Mouse (Mus musculus) embryonic facial prominence, embryonic 12.5 days (tissue): ENCODE data around the gene Arhgef7. TPM values are rescaled to one million over a fixed set of nuclear protein-coding genes. Genes with fewer than 3 reads are reported as not detected.

Experiments used
- ATAC-seq: fragments of 200-750 bp; cut with Nextera tagmentation; 2 replicates; pipeline ENCODE4 v1.8.0; 2017; ENCODE audit not compliant: insufficient number of reproducible peaks, insufficient read depth, low FRiP score, low TSS enrichment
- H3K27ac ChIP-seq: fragments of 300-500 bp; sonication (generic); 2 replicates; pipeline ENCODE4 v1.5.1; 2016; ENCODE audit warnings: mild to moderate bottlenecking
- H3K27me3 ChIP-seq: fragments of 300-500 bp; sonication (generic); 2 replicates; pipeline ENCODE4 v1.6.1; 2016; ENCODE audit warnings: mild to moderate bottlenecking, moderate library complexity
- H3K36me3 ChIP-seq: fragments of 300-500 bp; sonication (generic); 2 replicates; pipeline ENCODE4 v1.6.1; 2016; ENCODE audit warnings: mild to moderate bottlenecking
- H3K4me1 ChIP-seq: fragments of 300-500 bp; sonication (generic); 2 replicates; pipeline ENCODE4 v1.6.1; 2016
- H3K4me2 ChIP-seq: fragments of 300-500 bp; sonication (generic); replicated peaks from 2 replicates; pipeline ENCODE4 v1.6.1; 2016; ENCODE audit warnings: mild to moderate bottlenecking, moderate library complexity
- H3K4me3 ChIP-seq: fragments of 300-500 bp; sonication (generic); 2 replicates; pipeline ENCODE4 v1.5.1; 2016; ENCODE audit warnings: mild to moderate bottlenecking
- H3K9ac ChIP-seq: fragments of 300-500 bp; sonication (generic); 2 replicates; pipeline ENCODE4 v1.6.1; 2016; ENCODE audit warnings: mild to moderate bottlenecking, moderate library complexity
- H3K9me3 ChIP-seq: fragments of 300-500 bp; sonication (generic); 2 replicates; pipeline ENCODE4 v1.6.1; 2016; ENCODE audit warnings: mild to moderate bottlenecking, moderate library complexity
- WGBS: fragments of 180-500 bp; shearing (Covaris S2); methylation state at CpG from one replicate; pipeline ENCODE4 v1.1.7; 2016; 5-methylcytosine and 5-hydroxymethylcytosine counted together
- polyA plus RNA-seq: library from polyadenylated mRNA; unstranded; fragments of >200 nt; fragmentation: Nextera tagmentation; extraction: Ambion mirVana; gene quantifications from 2 replicates; pipeline ENCODE4 v1.2.1, GENCODE M21; 2016

Arhgef7 gene
- polyA plus RNA-seq, 1 experiment from 2014 or later = 55.0 TPM

- peaks cover 2% of the 10 kb centered on the region; the same call in 1 of the 2 replicates for H3K4me1 ChIP-seq
- peak overlapping the region; percentile 2; the same call in 1 of the 2 replicates for H3K4me3 ChIP-seq
- ATAC-seq = 0 out of 2 replicates have a peak, but pooled peaks have one; percentile 52
- 35% methylated on average over 26 of the region's 26 CpGs for WGBS
- no peak overlapping the region for H3K27ac ChIP-seq
- H3K9me3 ChIP-seq = no peaks in the 10 kb centered on the region
- 0 out of 2 replicates have a peak overlapping the region, but pooled peaks have one; percentile 25 for H3K9ac ChIP-seq
- peak overlapping the region; percentile 34 for H3K4me2 ChIP-seq
- no peaks in the 10 kb centered on the region for H3K36me3 ChIP-seq
- H3K27me3 ChIP-seq = peaks cover 5% of the 10 kb centered on the region; the same call in 1 of the 2 replicates
Observed at GRCm38 (mm10) chr8:11700060-11701032, 27.2 kb upstream of the Arhgef7 start.

GRCm38 (mm10) chr8:11701033-11701362 lies 26.5 kb upstream of the Arhgef7 start, which contains the start of gene 1700016D06Rik:
TSS of gene 1700016D06Rik (minus strand) at chr8:11701063.
- H3K27ac ChIP-seq = no peak within 1 kb of the TSS
- 0 out of 2 replicates have a peak within 1 kb of the TSS, but pooled peaks have one; percentile 25 for H3K9ac ChIP-seq
- H3K4me2 ChIP-seq = peak within 1 kb of the TSS; percentile 34
- ATAC-seq = no peak
- peak within 1 kb of the TSS; percentile 2; the same call in 1 of the 2 replicates for H3K4me3 ChIP-seq
- WGBS = 61% methylated on average over 6 of the region's 6 CpGs
- H3K27me3 ChIP-seq = peaks cover 5% of the 10 kb centered on the region; the same call in 1 of the 2 replicates
- H3K4me1 ChIP-seq = peaks cover 2% of the 10 kb centered on the region; the same call in 1 of the 2 replicates
- H3K9me3 ChIP-seq = no peaks in the 10 kb centered on the region
- no peaks in the 10 kb centered on the region for H3K36me3 ChIP-seq

DNA sequence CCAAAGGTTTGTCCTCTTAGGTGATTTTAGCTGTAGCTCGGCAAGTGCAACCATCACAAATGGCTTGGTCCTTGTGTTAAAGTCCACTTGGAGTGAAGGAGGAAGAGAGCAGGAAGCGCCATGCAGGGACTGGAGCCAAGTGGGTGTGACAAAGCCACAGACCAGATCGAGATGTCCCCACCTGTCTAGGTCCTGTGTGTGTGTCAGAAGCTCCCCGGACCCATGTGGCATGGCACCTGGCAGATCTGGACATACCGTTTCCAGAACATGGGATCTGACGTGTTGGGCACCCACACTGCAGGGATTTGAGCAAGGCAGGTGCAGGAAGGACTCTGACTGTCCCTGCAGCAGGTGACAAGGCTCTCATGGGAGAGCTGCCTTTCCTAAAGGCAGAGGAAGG lies 26.1 kb upstream of the Arhgef7 start:
- H3K4me3 ChIP-seq = no peak overlapping the region
- WGBS = 86% methylated on average over 6 of the region's 6 CpGs

GRCm38 (mm10) chr8:11703789-11704188 lies 23.7 kb upstream of the Arhgef7 start:
- Histone ChIP-seq H3K36me3 (no peaks in the 10 kb centered on the region), H3K9me3 (no peaks in the 10 kb centered on the region), H3K27me3 (peaks cover 5% of the 10 kb centered on the region; the same call in 1 of the 2 replicates), H3K4me1 (peaks cover 2% of the 10 kb centered on the region; the same call in 1 of the 2 replicates), H3K4me3 (no peak overlapping the region), H3K4me2 (no peak overlapping the region), H3K9ac (no peak overlapping the region), H3K27ac (no peak overlapping the region)
- no peak for ATAC-seq
- WGBS = 78% methylated on average over 5 of the region's 5 CpGs

More for the DNA sequence above, 26.1 kb upstream of the Arhgef7 start:
- Histone ChIP-seq H3K9me3 (no peaks in the 10 kb centered on the region), H3K27ac (no peak overlapping the region), H3K4me1 (peaks cover 2% of the 10 kb centered on the region; the same call in 1 of the 2 replicates), H3K4me2 (no peak overlapping the region), H3K27me3 (peaks cover 5% of the 10 kb centered on the region; the same call in 1 of the 2 replicates), H3K36me3 (no peaks in the 10 kb centered on the region), H3K9ac (no peak overlapping the region)
- ATAC-seq = no peak

- Histone ChIP-seq H3K4me2 (no peak overlapping the region), H3K36me3 (no peaks in the 10 kb centered on the region), H3K27me3 (peaks cover 3% of the 10 kb centered on the region; the same call in 1 of the 2 replicates), H3K27ac (no peak overlapping the region), H3K4me1 (peaks cover 2% of the 10 kb centered on the region; the same call in 1 of the 2 replicates), H3K4me3 (no peak overlapping the region), H3K9ac (no peak overlapping the region), H3K9me3 (no peaks in the 10 kb centered on the region)
- no peak for ATAC-seq
- 64% methylated on average over 6 of the region's 6 CpGs for WGBS
Observed at GRCm38 (mm10) chr8:11704716-11705420, 22.7 kb upstream of the Arhgef7 start.

GRCm38 (mm10) chr8:11705818-11706217 lies 21.7 kb upstream of the Arhgef7 start:
- 83% methylated on average over 12 of the region's 12 CpGs for WGBS
- H3K9ac ChIP-seq = no peak overlapping the region

DNA sequence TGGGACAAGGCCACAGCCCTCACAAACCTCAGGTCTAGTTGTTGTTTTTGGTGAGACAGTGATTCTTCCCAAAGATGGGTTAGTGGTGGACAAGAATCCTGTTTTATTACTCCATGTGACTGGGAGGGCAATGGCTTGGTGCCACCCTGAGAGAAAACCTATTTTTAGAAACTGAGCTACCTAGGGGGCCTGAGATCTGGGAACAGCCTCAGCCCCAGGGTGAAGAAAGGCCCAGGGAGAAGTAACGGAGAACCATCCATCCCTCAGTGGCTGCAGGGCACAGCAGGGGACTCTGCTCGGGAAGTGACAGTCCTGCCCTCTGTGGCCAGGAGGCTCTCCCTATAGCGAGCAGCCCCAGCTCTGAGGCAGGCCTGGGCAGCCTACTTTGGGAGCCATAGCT lies 19.8 kb upstream of the Arhgef7 start:
- ATAC-seq = no peak
- 15% methylated on average over 3 of the region's 3 CpGs for WGBS
- H3K27ac ChIP-seq = no peak overlapping the region

More at GRCm38 (mm10) chr8:11705818-11706217, 21.7 kb upstream of the Arhgef7 start:
- Histone ChIP-seq H3K27me3 (no peaks in the 10 kb centered on the region), H3K36me3 (no peaks in the 10 kb centered on the region), H3K9me3 (no peaks in the 10 kb centered on the region), H3K27ac (no peak overlapping the region), H3K4me1 (peaks cover under 1% of the 10 kb centered on the region; the same call in 1 of the 2 replicates), H3K4me3 (no peak overlapping the region), H3K4me2 (no peak overlapping the region)
- no peak for ATAC-seq

GRCm38 (mm10) chr8:11708815-11709214 lies 18.7 kb upstream of the Arhgef7 start:
- no peak overlapping the region for H3K27ac ChIP-seq
- no peaks in the 10 kb centered on the region for H3K9me3 ChIP-seq
- no peak overlapping the region for H3K4me2 ChIP-seq
- H3K4me3 ChIP-seq = no peak overlapping the region
- 57% methylated on average over 2 of the region's 2 CpGs for WGBS
- H3K36me3 ChIP-seq = no peaks in the 10 kb centered on the region
- no peaks in the 10 kb centered on the region for H3K27me3 ChIP-seq
- H3K9ac ChIP-seq = no peak overlapping the region
- no peak for ATAC-seq
- no peaks in the 10 kb centered on the region for H3K4me1 ChIP-seq

More for the DNA sequence above, 19.8 kb upstream of the Arhgef7 start:
- no peaks in the 10 kb centered on the region for H3K4me1 ChIP-seq
- H3K4me3 ChIP-seq = no peak overlapping the region
- H3K9me3 ChIP-seq = no peaks in the 10 kb centered on the region
- 0 out of 2 replicates have a peak overlapping the region, but pooled peaks have one; percentile 16 for H3K9ac ChIP-seq
- H3K4me2 ChIP-seq = no peak overlapping the region
- no peaks in the 10 kb centered on the region for H3K36me3 ChIP-seq
- H3K27me3 ChIP-seq = no peaks in the 10 kb centered on the region

- no peaks in the 10 kb centered on the region for H3K9me3 ChIP-seq
- no peak overlapping the region for H3K9ac ChIP-seq
- no peak overlapping the region for H3K4me2 ChIP-seq
- no peaks in the 10 kb centered on the region for H3K4me1 ChIP-seq
- 66% methylated on average over 3 of the region's 3 CpGs for WGBS
- no peak overlapping the region for H3K27ac ChIP-seq
- ATAC-seq = no peak
- no peak overlapping the region for H3K4me3 ChIP-seq
- no peaks in the 10 kb centered on the region for H3K36me3 ChIP-seq
- no peaks in the 10 kb centered on the region for H3K27me3 ChIP-seq
Observed at GRCm38 (mm10) chr8:11709542-11709941, 18.0 kb upstream of the Arhgef7 start.

DNA sequence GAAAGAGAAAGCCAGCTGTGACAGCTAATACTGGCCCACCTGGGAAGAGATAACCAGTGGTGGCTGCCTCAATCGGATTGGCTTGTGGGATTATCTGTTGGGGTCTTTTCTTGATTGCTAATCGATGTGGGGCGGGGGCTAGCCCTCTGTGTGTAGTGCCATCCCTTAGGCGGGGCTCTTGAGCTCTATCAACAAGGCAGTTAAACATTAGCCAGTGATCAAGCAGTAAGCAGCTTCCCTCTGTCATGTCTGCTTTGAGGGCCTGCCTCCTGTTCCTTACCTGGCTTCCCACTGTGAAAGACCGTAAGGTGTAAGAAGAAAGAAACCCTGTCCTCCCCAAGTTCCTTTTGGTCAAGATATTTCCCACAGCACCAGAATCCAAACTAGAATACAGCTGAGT lies 17.1 kb upstream of the Arhgef7 start:
- no peaks in the 10 kb centered on the region for H3K9me3 ChIP-seq
- no peak overlapping the region for H3K4me3 ChIP-seq
- no peaks in the 10 kb centered on the region for H3K27me3 ChIP-seq
- ATAC-seq = no peak
- H3K4me2 ChIP-seq = no peak overlapping the region
- no peak overlapping the region for H3K9ac ChIP-seq
- WGBS = 55% methylated on average over 5 of the region's 5 CpGs
- no peaks in the 10 kb centered on the region for H3K36me3 ChIP-seq
- no peak overlapping the region for H3K27ac ChIP-seq
- no peaks in the 10 kb centered on the region for H3K4me1 ChIP-seq

DNA sequence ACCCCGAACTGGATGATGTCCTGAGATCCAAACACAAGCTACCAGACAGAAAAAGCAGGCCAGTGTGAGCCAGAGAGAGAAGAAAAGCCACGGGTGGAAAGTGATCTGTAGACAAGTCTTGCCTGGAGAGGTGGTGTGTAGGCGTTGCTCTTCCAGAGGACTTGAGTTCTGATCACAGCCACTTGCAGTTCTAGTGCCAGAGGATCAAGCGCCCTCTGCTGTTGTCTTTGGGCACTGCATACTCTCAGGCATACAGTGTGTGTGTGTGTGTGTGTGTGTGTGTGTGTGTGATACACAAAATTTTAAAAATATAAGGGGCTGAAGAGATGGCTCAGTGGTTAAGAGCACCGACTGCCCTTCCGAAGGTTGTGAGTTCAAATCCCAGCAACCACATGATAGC lies 15.3 kb upstream of the Arhgef7 start:
- no peak overlapping the region for H3K4me3 ChIP-seq
- no peak overlapping the region for H3K9ac ChIP-seq
- no peak for ATAC-seq
- H3K27me3 ChIP-seq = no peaks in the 10 kb centered on the region
- WGBS = 86% methylated on average over 6 of the region's 6 CpGs
- no peaks in the 10 kb centered on the region for H3K4me1 ChIP-seq
- H3K27ac ChIP-seq = no peak overlapping the region
- no peaks in the 10 kb centered on the region for H3K36me3 ChIP-seq
- no peaks in the 10 kb centered on the region for H3K9me3 ChIP-seq
- no peak overlapping the region for H3K4me2 ChIP-seq
